In genomic region chr5:107359395-107360053, GRCm38 (mm10) we compare ENCODE assay signal across 8 mouse cellular contexts. TPM values are rescaled to one million over a fixed set of nuclear protein-coding genes. Genes with fewer than 3 reads are reported as not detected.
DNase-seq lines count a peak whose midpoint lies in the region; ATAC-seq and TF ChIP-seq lines count a peak whose summit lies in the region.

No protein-coding gene starts in this region.

- 2% methylated on average over 31 of the region's 40 CpGs for WGBS in hindbrain, postnatal 0 days

- H3K36me3 ChIP-seq in hindbrain, postnatal 0 days (ENCODE audit: insufficient read depth, low read length): no peaks in the 10 kb centered on the region

- peak; percentile 95 for DNase-seq in ZHBTc4 (ENCODE audit: low read depth, low spot score)
- peak; percentile 93 for DNase-seq in gastrocnemius, adult 2 months
- DNase-seq in hindbrain, postnatal 0 days (ENCODE audit: low spot score): peak; percentile 85
- peak; percentile 84 to 85 for DNase-seq in left cerebral cortex, adult 2 months (ENCODE audit: extremely low spot score in 1 of 2, low spot score in 2 of 2)
- peak; percentile 87 to 90 for DNase-seq in right cerebral cortex, adult 2 months (ENCODE audit: low spot score in 2 of 2)
- DNase-seq in urinary bladder, postnatal 14 days (ENCODE audit: low spot score): peak; percentile 93

- no peaks in the 10 kb centered on the region for H3K4me1 ChIP-seq in hindbrain, postnatal 0 days (ENCODE audit: insufficient read depth, low read length)

- H3K27ac ChIP-seq in gastrocnemius, adult 2 months: peak overlapping the region; percentile 93
- peak overlapping the region; percentile 70 for H3K27ac ChIP-seq in hindbrain, postnatal 0 days
- H3K27ac ChIP-seq in left cerebral cortex, adult 2 months: peak overlapping the region; percentile 84

- intact Hi-C loops in gastrocnemius, adult 2 months (cut with DNase I): no loop called here
- intact Hi-C loops in left cerebral cortex, adult 2 months (cut with DNase I): loop anchor here (5.0 kb wide), 1 partner anchor 153 kb away; no protein-coding TSS in a partner anchor

- no peak for TF ChIP-seq CTCF in gastrocnemius, adult 2 months (IDR thresholded peaks at IDR 0.05)
- TF ChIP-seq CTCF in hindbrain, postnatal 0 days (IDR thresholded peaks at IDR 0.05; ENCODE audit: low read depth): no peak
- TF ChIP-seq CTCF in left cerebral cortex, adult 2 months (IDR thresholded peaks at IDR 0.05): no peak

- H3K4me2 ChIP-seq in hindbrain, postnatal 0 days (ENCODE audit: low read depth, low read length): peak overlapping the region; percentile 54

- no peaks in the 10 kb centered on the region for H3K27me3 ChIP-seq in hindbrain, postnatal 0 days (ENCODE audit: insufficient read depth, low read length)

- H3K9ac ChIP-seq in hindbrain, postnatal 0 days (replicated peaks; ENCODE audit: low read length): peak overlapping the region; percentile 56

- peak overlapping the region; percentile 90 for H3K4me3 ChIP-seq in gastrocnemius, adult 2 months
- H3K4me3 ChIP-seq in hindbrain, postnatal 0 days (ENCODE audit: low read length): peak overlapping the region; percentile 59
- H3K4me3 ChIP-seq in left cerebral cortex, adult 2 months: peak overlapping the region; percentile 71

- H3K9me3 ChIP-seq in hindbrain, postnatal 0 days (ENCODE audit: low read length): no peaks in the 10 kb centered on the region

- ATAC-seq in common myeloid progenitor, adult 5-6 weeks (replicated peaks; ENCODE audit: low read depth, poor library complexity, severe bottlenecking): peak; percentile 100
- ATAC-seq in hindbrain, postnatal 0 days: peak; percentile 98
- peak; percentile 100 for ATAC-seq in megakaryocyte, adult 5-6 weeks (ENCODE audit: poor library complexity, severe bottlenecking)

RNA-seq across cellular contexts. Expression of gene Brdt, which starts 28.6 kb away (rescaled TPM):
- total RNA-seq in common myeloid progenitor, adult 5-6 weeks (2017): 0.73 TPM in 1 of 2 replicates, not detected in the other
- 1 to 10 TPM; 2.1 to 2.3 TPM for total RNA-seq in gastrocnemius, adult 2 months (2021)
- total RNA-seq in hindbrain, postnatal 0 days (2014; rRNA removed): 4.8 and 5.1 TPM in 2 replicates
- polyA plus RNA-seq in hindbrain, postnatal 0 days (2015; fragmentation: Nextera tagmentation; extraction: Ambion mirVana): 3.8 and 4.7 TPM in 2 replicates
- total RNA-seq in left cerebral cortex, adult 2 months (2021): 10 to 100 TPM; 13.2 to 17.7 TPM
- total RNA-seq in megakaryocyte, adult 5-6 weeks (2015): 0.25 and 0.41 TPM in 2 replicates
- not detected in 2 replicates for total RNA-seq in megakaryocyte, adult 5-6 weeks (2017)

RNA-seq across cellular contexts. Expression of gene Ephx4, which starts 43.0 kb away (rescaled TPM):
- total RNA-seq in common myeloid progenitor, adult 5-6 weeks (2017): not detected in 2 replicates
- total RNA-seq in gastrocnemius, adult 2 months (2021): under 1 TPM; 0.67 to 0.99 TPM
- total RNA-seq in hindbrain, postnatal 0 days (2014; rRNA removed): 1.8 and 8.1 TPM in 2 replicates
- polyA plus RNA-seq in hindbrain, postnatal 0 days (2015; fragmentation: Nextera tagmentation; extraction: Ambion mirVana): 5.5 and 5.9 TPM in 2 replicates
- total RNA-seq in left cerebral cortex, adult 2 months (2021): 10 to 100 TPM; 81.8 to 92.1 TPM
- not detected in 2 replicates for total RNA-seq in megakaryocyte, adult 5-6 weeks (2015)
- not detected in 2 replicates for total RNA-seq in megakaryocyte, adult 5-6 weeks (2017)

Comparison
In these comparisons a context has a peak if more than half of its experiments do, and no peak if none do; other contexts are left out.
1. Peak in every context shown above with its lines: DNase-seq, ATAC-seq, H3K4me3 ChIP-seq and H3K27ac ChIP-seq.